Mouse (Mus musculus): ENCODE measurements around the gene Slc24a2.

GRCm38 (mm10) chr4:87163945-87164344 lies 66.3 kb downstream of the Slc24a2 start:
- TF ChIP-seq CTCF (IDR thresholded peaks at IDR 0.05; ENCODE audit: insufficient read depth, low read depth, low read length) (no peak), POLR2A (IDR thresholded peaks at IDR 0.05; ENCODE audit: insufficient read depth, low read depth, low read length) (no peak)
